Mouse (Mus musculus): ENCODE data around the gene Azin2. TPM values are rescaled to one million over a fixed set of nuclear protein-coding genes. Genes with fewer than 3 reads are reported as not detected.

Azin2 gene
- total and polyA plus RNA-seq, 2 experiments from 2014 or later = 7.1 to 7.7 TPM

DNA sequence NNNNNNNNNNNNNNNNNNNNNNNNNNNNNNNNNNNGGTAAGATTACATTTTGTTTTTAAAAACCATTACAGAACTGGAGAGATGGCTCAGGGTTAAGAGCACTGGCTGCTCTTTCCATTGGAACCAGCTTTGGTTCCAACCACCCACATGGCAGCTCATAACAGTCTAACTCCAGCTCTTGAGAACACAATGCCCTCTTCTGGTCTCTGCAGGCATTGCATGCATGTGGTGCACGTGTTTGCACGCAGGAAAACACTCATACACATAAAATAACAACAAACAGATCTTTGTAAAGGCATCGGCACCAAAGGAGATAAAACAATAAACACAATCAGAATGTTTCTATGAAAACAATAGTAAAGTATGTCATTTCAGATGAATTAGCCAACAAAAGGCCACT lies 19.9 kb downstream of the Azin2 start:
- DNase-seq (ENCODE audit: low spot score) = no peak
- H3K4me1 ChIP-seq (ENCODE audit: control insufficient read depth, insufficient read depth) = no peaks in the 10 kb centered on the region

DNA sequence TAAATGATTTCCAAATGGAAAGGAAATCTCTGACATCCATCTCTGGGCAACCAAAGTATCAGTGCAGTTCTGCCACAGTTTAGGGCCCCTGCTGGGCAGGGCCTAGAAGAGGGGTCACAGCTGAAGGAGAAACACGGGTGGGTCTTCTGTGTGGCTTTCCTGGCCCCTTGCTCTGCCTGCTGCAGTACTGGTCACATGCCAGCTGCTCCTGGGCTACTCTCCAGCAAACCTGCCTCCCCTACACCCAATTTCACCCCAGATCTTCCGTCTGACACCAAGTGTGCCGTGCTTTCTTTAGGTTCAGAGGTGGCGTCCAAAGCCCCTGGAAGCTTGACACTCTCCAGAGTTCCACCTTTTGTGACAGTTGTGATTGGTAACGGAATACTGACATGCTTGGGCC lies 26.6 kb downstream of the Azin2 start:
- no peaks in the 10 kb centered on the region for H3K27me3 ChIP-seq (ENCODE audit: control insufficient read depth, insufficient read depth, low read length)
- H3K9ac ChIP-seq (replicated peaks; ENCODE audit: low read depth, low read length) = no peak overlapping the region
- no peak for TF ChIP-seq EP300 (IDR thresholded peaks at IDR 0.05; ENCODE audit: low read depth)
- no peak for TF ChIP-seq CTCF (IDR thresholded peaks at IDR 0.05; ENCODE audit: low read depth)
- no peak overlapping the region for H3K4me3 ChIP-seq (ENCODE audit: low read depth, low read length)
- no peak overlapping the region for H3K27ac ChIP-seq (ENCODE audit: low read depth)
- no peak overlapping the region for H3K4me2 ChIP-seq (ENCODE audit: low read depth, low read length)
- WGBS = 38% methylated on average over 5 of the region's 5 CpGs
- DNase-seq (ENCODE audit: low spot score) = no peak
- no peaks in the 10 kb centered on the region for H3K9me3 ChIP-seq (replicated peaks; ENCODE audit: control insufficient read depth, low read length)
- ATAC-seq (ENCODE audit: insufficient read depth, low read depth) = no peak
- H3K36me3 ChIP-seq (replicated peaks; ENCODE audit: control insufficient read depth, insufficient read depth, low read length) = no peaks in the 10 kb centered on the region
- H3K4me1 ChIP-seq (ENCODE audit: control insufficient read depth, insufficient read depth) = no peaks in the 10 kb centered on the region

More for the DNA sequence above, 19.9 kb downstream of the Azin2 start:
- no peak overlapping the region for H3K27ac ChIP-seq (ENCODE audit: low read depth)
- H3K4me2 ChIP-seq (ENCODE audit: low read depth, low read length) = no peak overlapping the region
- no peaks in the 10 kb centered on the region for H3K36me3 ChIP-seq (replicated peaks; ENCODE audit: control insufficient read depth, insufficient read depth, low read length)
- H3K9ac ChIP-seq (replicated peaks; ENCODE audit: low read depth, low read length) = no peak overlapping the region
- no peak overlapping the region for H3K4me3 ChIP-seq (ENCODE audit: low read depth, low read length)
- WGBS = 62% methylated on average over 3 of the region's 3 CpGs
- no peak for ATAC-seq (ENCODE audit: insufficient read depth, low read depth)
- TF ChIP-seq CTCF (IDR thresholded peaks at IDR 0.05; ENCODE audit: low read depth) (peak; percentile 15; the same call in 1 of the 2 replicates), EP300 (IDR thresholded peaks at IDR 0.05; ENCODE audit: low read depth) (no peak)
- 0 out of 2 replicates have a peak, but pooled peaks cover 9% of the 10 kb centered on the region for H3K9me3 ChIP-seq (replicated peaks; ENCODE audit: control insufficient read depth, low read length)
- no peaks in the 10 kb centered on the region for H3K27me3 ChIP-seq (ENCODE audit: control insufficient read depth, insufficient read depth, low read length)

DNA sequence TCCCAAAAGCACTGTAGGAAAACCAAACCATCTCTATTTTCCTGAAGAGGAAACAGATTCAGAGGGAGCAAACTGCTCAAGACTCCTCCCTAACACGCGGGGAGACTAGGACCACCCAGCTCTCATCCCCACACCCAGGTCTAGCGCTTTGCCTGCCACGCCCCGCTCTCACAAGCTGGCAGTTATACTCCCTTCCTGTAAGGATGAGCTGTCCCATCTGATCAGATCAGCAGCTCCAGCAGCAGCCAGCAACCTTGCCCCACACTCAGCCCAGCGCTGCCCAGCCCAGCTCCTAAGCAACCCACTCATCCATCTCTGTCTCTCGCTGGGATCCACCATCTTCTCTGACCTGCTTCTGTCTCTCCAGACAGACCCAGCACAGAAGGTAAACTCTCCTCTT lies 29.5 kb downstream of the Azin2 start:
- Histone ChIP-seq H3K9ac (replicated peaks; ENCODE audit: low read depth, low read length) (no peak overlapping the region), H3K4me3 (ENCODE audit: low read depth, low read length) (no peak overlapping the region), H3K4me2 (ENCODE audit: low read depth, low read length) (no peak overlapping the region), H3K36me3 (replicated peaks; ENCODE audit: control insufficient read depth, insufficient read depth, low read length) (no peaks in the 10 kb centered on the region), H3K4me1 (ENCODE audit: control insufficient read depth, insufficient read depth) (no peaks in the 10 kb centered on the region), H3K27ac (ENCODE audit: low read depth) (no peak overlapping the region), H3K9me3 (replicated peaks; ENCODE audit: control insufficient read depth, low read length) (no peaks in the 10 kb centered on the region), H3K27me3 (ENCODE audit: control insufficient read depth, insufficient read depth, low read length) (no peaks in the 10 kb centered on the region)
- ATAC-seq (ENCODE audit: insufficient read depth, low read depth) = no peak
- no peak for DNase-seq (ENCODE audit: low spot score)
- TF ChIP-seq EP300 (IDR thresholded peaks at IDR 0.05; ENCODE audit: low read depth) (no peak), CTCF (IDR thresholded peaks at IDR 0.05; ENCODE audit: low read depth) (no peak)
- 69% methylated on average over 7 of the region's 7 CpGs for WGBS

- ATAC-seq (ENCODE audit: insufficient read depth, low read depth) (peak; percentile 83), DNase-seq (ENCODE audit: low spot score) (peak; percentile 89)
- Histone ChIP-seq H3K4me2 (ENCODE audit: low read depth, low read length) (peak overlapping the region; percentile 62), H3K9ac (replicated peaks; ENCODE audit: low read depth, low read length) (no peak overlapping the region; the same call in 1 of the 2 replicates), H3K27me3 (ENCODE audit: control insufficient read depth, insufficient read depth, low read length) (no peaks in the 10 kb centered on the region), H3K4me1 (ENCODE audit: control insufficient read depth, insufficient read depth) (no peaks in the 10 kb centered on the region), H3K9me3 (replicated peaks; ENCODE audit: control insufficient read depth, low read length) (no peaks in the 10 kb centered on the region), H3K36me3 (replicated peaks; ENCODE audit: control insufficient read depth, insufficient read depth, low read length) (no peaks in the 10 kb centered on the region), H3K27ac (ENCODE audit: low read depth) (no peak overlapping the region), H3K4me3 (ENCODE audit: low read depth, low read length) (peak overlapping the region; percentile 34)
- WGBS = 13% methylated on average over 36 of the region's 36 CpGs
- TF ChIP-seq CTCF (IDR thresholded peaks at IDR 0.05; ENCODE audit: low read depth) (peak; percentile 92), EP300 (IDR thresholded peaks at IDR 0.05; ENCODE audit: low read depth) (no peak)
Measured at GRCm38 (mm10) chr4:128924841-128925606, 37.2 kb downstream of the Azin2 start.

GRCm38 (mm10) chr4:128923603-128924002 lies 38.6 kb downstream of the Azin2 start:
- TF ChIP-seq EP300 (IDR thresholded peaks at IDR 0.05; ENCODE audit: low read depth) (no peak), CTCF (IDR thresholded peaks at IDR 0.05; ENCODE audit: low read depth) (no peak)

More at GRCm38 (mm10) chr4:128923603-128924002, 38.6 kb downstream of the Azin2 start:
- no peak overlapping the region for H3K27ac ChIP-seq (ENCODE audit: low read depth)
- H3K4me2 ChIP-seq (ENCODE audit: low read depth, low read length) = no peak overlapping the region
- no peak overlapping the region for H3K4me3 ChIP-seq (ENCODE audit: low read depth, low read length)
- 60% methylated on average over 3 of the region's 3 CpGs for WGBS
- no peaks in the 10 kb centered on the region for H3K4me1 ChIP-seq (ENCODE audit: control insufficient read depth, insufficient read depth)
- H3K9ac ChIP-seq (replicated peaks; ENCODE audit: low read depth, low read length) = no peak overlapping the region
- ATAC-seq (ENCODE audit: insufficient read depth, low read depth) (no peak), DNase-seq (ENCODE audit: low spot score) (no peak)
- no peaks in the 10 kb centered on the region for H3K36me3 ChIP-seq (replicated peaks; ENCODE audit: control insufficient read depth, insufficient read depth, low read length)
- H3K27me3 ChIP-seq (ENCODE audit: control insufficient read depth, insufficient read depth, low read length) = no peaks in the 10 kb centered on the region
- H3K9me3 ChIP-seq (replicated peaks; ENCODE audit: control insufficient read depth, low read length) = no peaks in the 10 kb centered on the region
